Comparison of ENCODE assay signal across 27 mouse cellular contexts in the genomic region with DNA sequence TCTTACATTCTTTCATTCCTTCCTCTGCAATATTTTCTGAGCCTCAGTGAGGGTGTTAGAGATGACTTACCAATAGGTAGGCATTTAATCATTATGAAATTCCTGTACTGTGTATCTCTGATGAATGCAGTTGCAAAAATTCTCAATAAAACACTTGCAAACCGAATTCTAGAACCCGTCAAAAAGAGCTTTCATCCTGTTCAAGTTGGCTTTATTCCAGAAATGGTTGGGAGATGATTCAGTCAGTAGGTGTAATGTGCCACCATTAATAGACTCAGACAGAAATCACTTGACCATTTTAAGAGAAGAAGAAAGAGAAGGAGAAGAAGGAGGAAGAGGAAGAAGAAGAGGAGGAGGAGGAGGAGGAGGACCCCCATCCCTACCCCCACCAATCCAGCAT.
A peak's percentile ranks its signal among the peaks of the same experiment; 100 is the strongest.
DNase-seq lines count a peak whose midpoint lies in the region; ATAC-seq and TF ChIP-seq lines count a peak whose summit lies in the region.
"Had no signal": no experiment of that assay in that cellular context is flagged by ENCODE, and none has a peak within 500 bp of the region (broad histone marks: within the 10 kb centered on the region; RNA-seq: fewer than 3 reads in every experiment).

No protein-coding gene starts in this region.

- 23% methylated on average over 2 of the region's 2 CpGs for WGBS in olfactory bulb, adult 2 months
- 83% methylated on average over 2 of the region's 2 CpGs for WGBS in hindbrain, embryonic 14.5 days

- no peak for TF ChIP-seq POLR2A in olfactory bulb, adult 2 months (IDR thresholded peaks at IDR 0.05; ENCODE audit: insufficient read depth, low read depth, low read length)

- 0 out of 2 replicates have a peak, but pooled peaks cover 4% of the 10 kb centered on the region for H3K36me3 ChIP-seq in hindbrain, embryonic 14.5 days (replicated peaks; ENCODE audit: control insufficient read depth, insufficient read depth)
- H3K36me3 ChIP-seq: embryonic facial prominence, embryonic 13.5 days; embryonic facial prominence, embryonic 15.5 days; G1E had no signal

- no peak overlapping the region for H3K9ac ChIP-seq in hindbrain, embryonic 14.5 days
- H3K9ac ChIP-seq: embryonic facial prominence, embryonic 13.5 days; embryonic facial prominence, embryonic 15.5 days; forebrain, embryonic 12.5 days had no signal

- no peaks in the 10 kb centered on the region for H3K27me3 ChIP-seq in hindbrain, embryonic 14.5 days (ENCODE audit: control insufficient read depth, insufficient read depth, low read length)
- H3K27me3 ChIP-seq: CH12.LX; embryonic facial prominence, embryonic 13.5 days; embryonic facial prominence, embryonic 15.5 days; forebrain, embryonic 12.5 days had no signal

- DNase-seq in Muller cell, postnatal 12 days (ENCODE audit: inconsistent ontology term), result peak; percentile 92
- peak; percentile 52 for DNase-seq in brain, adult 2 months (ENCODE audit: low read depth, low spot score)
- no peak for DNase-seq in cerebellum, postnatal 25 days
- no peak for DNase-seq in natural killer cell, adult 2 months (ENCODE audit: low spot score in 2 of 2)
- DNase-seq in hindbrain, embryonic 14.5 days (ENCODE audit: low spot score), result no peak
- DNase-seq: adrenal gland, adult 8-10 months; adrenal gland, postnatal 14 days; adrenal gland, postnatal 36 days; B cell, adult 2 months; cerebellum, adult 11 months; cerebellum, adult 18-20 months; cerebellum, adult 8-10 months; cerebellum, adult 9-11 months; cerebellum, postnatal 14 days; embryo, embryonic 11 days had no signal

- no peak for ATAC-seq in hindbrain, embryonic 14.5 days (ENCODE audit: low FRiP score)
- ATAC-seq: activated CD4-positive, CD25-positive, alpha-beta regulatory T cell, adult 4 months; CD4-positive, CD25-positive, alpha-beta regulatory T cell, adult 4 months; forebrain, embryonic 14.5 days; forebrain, embryonic 16.5 days had no signal

- no peak for TF ChIP-seq CTCF in olfactory bulb, adult 2 months (IDR thresholded peaks at IDR 0.05; ENCODE audit: insufficient read depth, low read depth, low read length)

- H3K9me3 ChIP-seq in hindbrain, embryonic 14.5 days (ENCODE audit: control insufficient read depth, low read length), result no peaks in the 10 kb centered on the region
- H3K9me3 ChIP-seq: embryonic facial prominence, embryonic 13.5 days; embryonic facial prominence, embryonic 15.5 days; forebrain, embryonic 10.5 days; forebrain, embryonic 12.5 days had no signal

- peak overlapping the region; percentile 29; the same call in 1 of the 2 replicates for H3K27ac ChIP-seq in olfactory bulb, adult 2 months (ENCODE audit: insufficient read depth, low read depth, low read length)
- no peak overlapping the region for H3K27ac ChIP-seq in hindbrain, embryonic 14.5 days
- H3K27ac ChIP-seq: embryonic facial prominence, embryonic 13.5 days; embryonic facial prominence, embryonic 15.5 days; forebrain, embryonic 10.5 days; forebrain, embryonic 12.5 days had no signal

- peaks cover 2% of the 10 kb centered on the region for H3K4me1 ChIP-seq in olfactory bulb, adult 2 months (ENCODE audit: control insufficient read depth, insufficient read depth, low read length)
- H3K4me1 ChIP-seq in hindbrain, embryonic 14.5 days (replicated peaks; ENCODE audit: control insufficient read depth, insufficient read depth, low read length), result no peaks in the 10 kb centered on the region
- H3K4me1 ChIP-seq: embryonic facial prominence, embryonic 13.5 days; embryonic facial prominence, embryonic 15.5 days; forebrain, embryonic 10.5 days; forebrain, embryonic 12.5 days had no signal

- no peak overlapping the region for H3K4me2 ChIP-seq in hindbrain, embryonic 14.5 days (replicated peaks)
- H3K4me2 ChIP-seq: embryonic facial prominence, embryonic 13.5 days; embryonic facial prominence, embryonic 15.5 days; forebrain, embryonic 12.5 days had no signal

- no peak overlapping the region for H3K4me3 ChIP-seq in olfactory bulb, adult 2 months (ENCODE audit: insufficient read depth, low read depth, low read length)
- no peak overlapping the region for H3K4me3 ChIP-seq in hindbrain, embryonic 14.5 days (replicated peaks; ENCODE audit: low read length)
- H3K4me3 ChIP-seq: embryonic facial prominence, embryonic 13.5 days; embryonic facial prominence, embryonic 15.5 days; erythroblast, embryonic 14.5 days; forebrain, embryonic 10.5 days; forebrain, embryonic 12.5 days had no signal

Comparison
In these comparisons a context has a peak if more than half of its experiments do, and no peak if none do; other contexts are left out.
1. DNase-seq: peak in Muller cell, postnatal 12 days (single experiment) and brain, adult 2 months (single experiment); none in cerebellum, postnatal 25 days (0 of 2), natural killer cell, adult 2 months (0 of 2) and hindbrain, embryonic 14.5 days (single experiment).